ENCODE assay signal across 7 mouse cellular contexts in the genomic region with DNA sequence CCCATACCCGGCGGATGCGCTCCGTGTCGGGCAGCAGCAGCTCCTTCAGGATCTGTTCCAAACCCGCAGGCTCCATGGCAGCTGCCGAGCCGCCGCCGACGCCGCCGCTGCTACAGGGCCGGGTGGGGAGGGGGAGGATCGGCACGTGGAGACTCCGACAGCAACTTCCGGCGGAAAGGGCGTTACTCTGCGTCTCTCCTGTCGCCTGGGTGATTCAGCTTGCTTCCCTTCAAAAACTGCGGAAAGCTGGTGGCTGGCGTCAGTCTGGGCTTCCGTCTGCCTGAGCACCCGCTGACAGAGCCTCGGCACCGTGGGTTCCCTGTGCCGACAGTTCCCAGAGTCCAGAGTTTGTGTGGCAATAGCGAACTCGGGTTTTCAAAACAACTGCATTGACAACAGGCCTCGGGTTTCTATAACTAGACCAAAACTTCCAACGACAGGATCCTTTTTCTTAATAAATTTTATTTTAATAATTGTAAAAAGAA. TPM values are rescaled to one million over a fixed set of nuclear protein-coding genes. Genes with fewer than 3 reads are reported as not detected.
DNase-seq lines count a peak whose midpoint lies in the region; ATAC-seq lines count a peak whose summit lies in the region.

A gene (minus strand): TSS at position 435 of the 485 bp plus-strand sequence.

- H3K9ac ChIP-seq in intestine, embryonic 15.5 days: peak within 1 kb of the TSS; percentile 58

- intact Hi-C loops in gastrocnemius, postnatal 36 days (cut with DNase I): no loop called here
- intact Hi-C loops in left cerebral cortex, postnatal 25 days (cut with DNase I): loop anchor here (2.0 to 5.0 kb wide), 2 partner anchors 31 to 43 kb away; a partner anchor contains a TSS

- peak; percentile 93 for ATAC-seq in intestine, embryonic 15.5 days

- DNase-seq in adrenal gland, adult 18-20 months (ENCODE audit: low spot score in 2 of 2): peak; percentile 81 to 83
- peak; percentile 95 for DNase-seq in embryo, embryonic 11 days
- peak; percentile 77 to 86 for DNase-seq in gastrocnemius, postnatal 36 days
- DNase-seq in left cerebral cortex, postnatal 25 days (ENCODE audit: low spot score in 2 of 2): peak; percentile 87 to 95
- peak; percentile 92 for DNase-seq in midbrain, embryonic 10.5 days (ENCODE audit: low spot score)
- DNase-seq in right cerebral cortex, postnatal 4 days: peak; percentile 85

- H3K4me2 ChIP-seq in intestine, embryonic 15.5 days (replicated peaks): peak within 1 kb of the TSS; percentile 94

- H3K36me3 ChIP-seq in intestine, embryonic 15.5 days: peaks cover 59% of the 10 kb centered on the region
- H3K36me3 ChIP-seq in midbrain, embryonic 10.5 days: peaks cover 83% of the 10 kb centered on the region

- 1% methylated on average over 33 of the region's 33 CpGs for WGBS in intestine, embryonic 15.5 days
- 4% methylated on average over 33 of the region's 33 CpGs for WGBS in midbrain, embryonic 10.5 days

- peak within 1 kb of the TSS; percentile 63 for H3K4me3 ChIP-seq in intestine, embryonic 15.5 days (replicated peaks)
- peak within 1 kb of the TSS; percentile 80 for H3K4me3 ChIP-seq in midbrain, embryonic 10.5 days

- H3K4me1 ChIP-seq in intestine, embryonic 15.5 days (replicated peaks): no peaks in the 10 kb centered on the region
- peaks cover 21% of the 10 kb centered on the region for H3K4me1 ChIP-seq in midbrain, embryonic 10.5 days

- H3K27ac ChIP-seq in intestine, embryonic 15.5 days: peak within 1 kb of the TSS; percentile 60
- H3K27ac ChIP-seq in midbrain, embryonic 10.5 days (replicated peaks): peak within 1 kb of the TSS; percentile 86

- H3K9me3 ChIP-seq in intestine, embryonic 15.5 days: no peaks in the 10 kb centered on the region
- no peaks in the 10 kb centered on the region for H3K9me3 ChIP-seq in midbrain, embryonic 10.5 days (replicated peaks)

- H3K27me3 ChIP-seq in intestine, embryonic 15.5 days (replicated peaks): no peaks in the 10 kb centered on the region
- H3K27me3 ChIP-seq in midbrain, embryonic 10.5 days (ENCODE audit: low read depth, poor library complexity, severe bottlenecking): no peaks in the 10 kb centered on the region

RNA-seq across cellular contexts. Expression of the gene that starts here (rescaled TPM):
- 100 to 1,000 TPM in 1 of 2 experiments, 10 to 100 TPM in 1; 95.4 to 122 TPM for total RNA-seq in adrenal gland, adult 18-20 months (2021)
- total RNA-seq in gastrocnemius, postnatal 36 days (2021): 10 to 100 TPM; 62.1 to 66.9 TPM
- 63.8 and 72.8 TPM in 2 replicates for polyA plus RNA-seq in intestine, embryonic 15.5 days (2015; fragmentation: Nextera tagmentation; extraction: Ambion mirVana)
- total RNA-seq in left cerebral cortex, postnatal 25 days (2021): 100 to 1,000 TPM; 117 TPM
- polyA plus RNA-seq in midbrain, embryonic 10.5 days (2016; fragmentation: Nextera tagmentation; extraction: Ambion mirVana): 94.1 and 100 TPM in 2 replicates

Comparison
In these comparisons a context has a peak if more than half of its experiments do, and no peak if none do; other contexts are left out.
1. Peak in every context shown above with its lines: DNase-seq, ATAC-seq, H3K4me3 ChIP-seq and H3K27ac ChIP-seq.